Mouse (Mus musculus) ES-Bruce4 (cell line): ENCODE data around the gene Catsperz. TPM values are rescaled to one million over a fixed set of nuclear protein-coding genes. Genes with fewer than 3 reads are reported as not detected.
"Not testable (repeated sequence)": the region's sequence is repeated elsewhere in the genome, so short reads cannot be mapped to it uniquely, and the experiment has no call there.

Source experiments
- H3K27ac ChIP-seq: 2 replicates; pipeline ENCODE4 v1.5.1; 2012; ENCODE audit warnings: low read length, inconsistent platforms; ENCODE audit not compliant: insufficient read depth
- H3K27me3 ChIP-seq: 2 replicates; pipeline ENCODE4 v1.6.1; 2012; ENCODE audit warnings: mild to moderate bottlenecking, low read length, inconsistent platforms; ENCODE audit not compliant: control insufficient read depth, poor library complexity, insufficient read depth, severe bottlenecking
- H3K36me3 ChIP-seq: 2 replicates; pipeline ENCODE4 v1.6.1; 2012; ENCODE audit warnings: inconsistent platforms, mild to moderate bottlenecking, low read length, moderate library complexity; ENCODE audit not compliant: control insufficient read depth, poor library complexity, insufficient read depth, severe bottlenecking
- H3K4me1 ChIP-seq: one replicate; pipeline ENCODE4 v1.8.1; 2011; ENCODE audit warnings: low read length; ENCODE audit not compliant: control insufficient read depth, insufficient read depth
- H3K4me3 ChIP-seq: 2 replicates; pipeline ENCODE4 v1.5.1; 2011; ENCODE audit warnings: low read depth, mild to moderate bottlenecking, low read length
- H3K9ac ChIP-seq: 2 replicates; pipeline ENCODE4 v1.6.1; 2012; ENCODE audit warnings: low read depth, mild to moderate bottlenecking, inconsistent platforms; ENCODE audit not compliant: poor library complexity, severe bottlenecking
- H3K9me3 ChIP-seq: replicated peaks from 2 replicates; pipeline ENCODE4 v1.6.1; 2012; ENCODE audit warnings: mild to moderate bottlenecking, low read length, inconsistent platforms; ENCODE audit not compliant: control insufficient read depth, poor library complexity, insufficient read depth, severe bottlenecking
- CTCF ChIP-seq: IDR thresholded peaks from one replicate; pipeline ENCODE4 v1.8.1; 2011; ENCODE audit warnings: low read depth, low read length
- EP300 ChIP-seq: IDR thresholded peaks from 2 replicates; pipeline ENCODE4 v1.6.1; 2011; ENCODE audit warnings: low read depth, low read length; ENCODE audit not compliant: insufficient read depth
- POLR2A ChIP-seq: IDR thresholded peaks from one replicate; pipeline ENCODE4 v1.8.1; 2011; ENCODE audit warnings: low read length; ENCODE audit not compliant: insufficient read depth
- polyA plus RNA-seq: library from polyadenylated mRNA; stranded (reverse); fragments of >200 nt; gene quantifications from 2 replicates; pipeline ENCODE4 v1.2.4, GENCODE M21; 2011; ENCODE audit warnings: low read depth; ENCODE audit not compliant: missing spikeins, insufficient read depth, insufficient read length

Gene Catsperz
- polyA plus RNA-seq, 1 experiment = 1.8 TPM

DNA sequence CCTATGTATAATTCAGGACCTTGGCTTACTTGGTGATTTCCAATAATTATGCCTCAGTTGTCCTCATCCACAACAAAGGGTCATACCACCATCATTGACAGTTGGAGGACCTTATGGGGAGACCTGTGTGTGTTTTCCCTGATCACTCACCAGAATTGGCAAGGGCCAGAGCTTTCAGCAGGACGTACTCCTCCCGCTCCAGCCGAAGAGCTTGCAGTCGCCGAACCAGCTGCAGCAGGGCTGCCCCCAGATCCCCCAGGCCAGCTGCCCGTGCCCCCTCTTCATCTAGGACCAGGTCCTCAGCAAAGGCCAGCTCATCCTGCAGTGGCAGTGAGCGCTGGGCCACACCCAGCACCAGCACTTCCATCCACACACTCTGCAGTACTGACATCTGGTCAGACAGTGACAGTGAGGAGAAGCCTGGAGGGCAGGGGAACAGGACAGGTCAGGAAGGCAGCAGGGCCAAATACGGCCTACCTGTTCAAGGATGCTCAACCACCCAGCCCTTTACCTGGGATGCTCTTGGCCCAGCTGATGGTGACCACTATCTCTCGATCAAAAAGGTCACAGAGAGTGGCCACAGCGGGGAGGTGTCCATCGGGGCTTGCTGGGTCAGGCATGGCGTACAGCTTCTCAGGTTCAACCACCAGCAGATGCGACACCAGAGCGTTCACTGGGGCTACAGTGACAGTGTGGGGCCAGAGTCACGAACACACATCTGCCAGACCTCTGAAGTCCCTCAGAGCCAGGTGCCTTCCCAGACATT, 12.8 kb downstream of the Catsperz start:
- TF ChIP-seq EP300 (no peak), CTCF (no peak), POLR2A (no peak)
- H3K27me3 ChIP-seq = no peaks in the 10 kb centered on the region
- no peak overlapping the region for H3K4me3 ChIP-seq
- H3K9ac ChIP-seq = no peak overlapping the region
- H3K27ac ChIP-seq = no peak overlapping the region
- 0 out of 2 replicates have a peak, but pooled peaks cover 8% of the 10 kb centered on the region for H3K36me3 ChIP-seq
- H3K9me3 ChIP-seq = no peaks in the 10 kb centered on the region
- H3K4me1 ChIP-seq = no peaks in the 10 kb centered on the region

DNA sequence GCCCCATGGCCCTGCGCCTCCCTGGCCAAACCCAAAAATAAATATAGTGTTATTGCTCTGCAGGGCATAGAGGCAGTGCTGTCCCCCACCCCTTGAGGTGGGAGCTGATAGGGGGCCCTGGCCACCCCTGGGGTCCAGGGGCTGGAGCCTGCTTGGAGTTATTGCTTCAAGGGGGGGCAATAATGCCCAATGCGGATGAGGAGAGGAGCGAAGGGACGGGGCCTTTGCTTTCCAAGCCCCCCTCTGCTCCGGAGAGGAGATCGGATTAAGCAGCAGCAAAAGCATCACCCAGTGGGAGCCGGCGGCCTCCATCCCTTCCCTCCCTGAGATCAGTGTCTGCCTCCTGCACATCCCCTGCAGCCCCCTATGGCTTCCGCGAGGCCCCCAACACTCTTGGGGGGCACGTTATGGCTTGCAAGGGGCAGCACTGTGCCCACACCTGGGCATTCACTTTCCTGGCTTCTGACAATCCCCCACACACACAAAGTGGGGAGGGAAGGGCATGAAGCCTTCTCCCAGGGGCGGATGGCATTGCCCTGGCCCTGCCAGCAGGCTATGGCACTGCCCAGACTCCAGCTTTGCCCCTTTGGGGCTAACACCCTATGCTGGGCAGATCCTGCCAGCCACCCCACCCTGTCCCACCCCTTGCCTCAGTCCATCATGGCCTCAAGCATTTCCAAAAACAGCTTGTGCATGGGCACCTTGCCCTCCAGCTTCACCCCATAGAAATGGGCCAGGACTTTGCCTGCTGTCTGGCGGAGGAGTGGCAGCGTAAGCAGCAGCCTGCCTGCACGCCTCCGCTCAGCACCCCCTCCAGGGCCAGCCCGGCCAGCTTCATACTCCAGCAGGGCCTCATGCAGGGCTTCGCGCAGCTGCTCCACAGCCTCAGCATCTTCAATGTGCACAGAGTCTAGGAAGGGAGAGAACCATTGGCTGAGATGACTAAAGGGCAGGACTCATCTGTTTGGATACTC, 13.8 kb downstream of the Catsperz start:
- TF ChIP-seq CTCF (no peak), POLR2A (no peak), EP300 (no peak)
- H3K4me1 ChIP-seq = no peaks in the 10 kb centered on the region
- peaks cover 13% of the 10 kb centered on the region; the same call in 1 of the 2 replicates for H3K36me3 ChIP-seq
- H3K4me3 ChIP-seq = no peak overlapping the region
- H3K27me3 ChIP-seq = no peaks in the 10 kb centered on the region
- H3K9ac ChIP-seq = 0 out of 2 replicates have a peak overlapping the region, but pooled peaks have one; percentile 28
- no peaks in the 10 kb centered on the region for H3K9me3 ChIP-seq
- H3K27ac ChIP-seq = no peak overlapping the region

DNA sequence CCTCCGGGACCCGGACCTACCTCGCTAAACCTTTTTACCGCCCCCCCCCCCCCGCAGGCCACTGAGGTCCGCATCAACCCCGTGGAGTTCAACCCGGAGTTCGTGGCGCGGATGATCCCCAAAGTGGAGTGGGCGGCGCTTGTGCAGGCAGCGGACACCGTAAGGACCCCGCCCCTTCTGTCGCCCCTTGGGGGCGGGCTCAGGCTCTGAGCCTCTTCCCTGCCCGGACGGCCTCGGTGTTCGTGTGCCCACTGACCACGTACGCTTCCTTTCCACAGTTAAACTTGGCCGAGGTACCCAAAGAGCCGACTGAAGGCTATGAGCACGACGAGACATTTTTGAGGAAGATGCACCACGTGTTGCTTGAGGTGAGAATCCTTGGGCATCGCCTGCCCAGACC, 14.9 kb downstream of the Catsperz start:
- H3K27me3 ChIP-seq = not testable (repeated sequence)
- peak overlapping the region; percentile 78 for H3K4me3 ChIP-seq
- H3K36me3 ChIP-seq = peaks cover 15% of the 10 kb centered on the region; the same call in 1 of the 2 replicates

DNA sequence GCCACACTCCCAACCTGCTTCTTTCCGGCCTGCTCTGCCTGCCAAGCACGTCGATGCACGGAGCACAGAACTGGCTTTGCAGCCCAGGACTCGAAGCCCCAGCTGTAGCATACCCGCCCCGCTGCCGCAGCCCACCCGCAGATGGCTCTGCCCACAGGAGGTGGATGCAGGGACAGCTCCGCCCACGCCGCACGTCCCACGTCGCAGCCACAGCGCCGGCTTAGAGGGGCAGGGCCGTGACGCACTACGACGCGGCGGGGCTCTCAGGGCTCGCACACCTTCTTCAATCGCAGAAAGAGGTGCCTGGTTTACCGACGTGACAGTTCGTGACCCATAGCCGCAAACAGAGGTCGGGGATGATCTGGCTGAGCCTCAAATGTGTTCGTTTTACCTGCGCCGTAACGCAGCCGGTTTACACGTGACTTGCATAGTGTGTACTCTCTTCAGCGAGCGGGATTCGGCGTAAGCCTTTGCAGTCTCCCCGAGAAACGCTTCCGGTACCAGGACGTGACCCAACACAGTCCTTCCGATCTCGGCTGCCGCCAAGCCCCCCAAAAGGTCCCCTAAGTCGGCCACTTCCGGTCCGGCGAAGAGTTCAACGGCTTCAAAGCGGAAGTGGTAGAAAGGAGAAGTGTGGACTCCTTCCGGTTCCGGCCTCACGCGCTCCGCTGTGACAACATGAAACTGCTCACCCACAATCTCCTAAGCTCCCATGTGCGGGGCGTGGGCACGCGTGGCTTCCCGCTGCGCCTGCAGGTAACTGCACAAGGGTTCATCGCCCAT, 15.5 kb downstream of the Catsperz start, which contains the start of the genes Trmt112 and Prdx5:
Gene Trmt112 (plus strand): TSS at position 192 of the 783 bp plus-strand sequence.
Gene Prdx5 (minus strand): TSS at position 600 of the 783 bp plus-strand sequence.
- TF ChIP-seq CTCF (no peak), POLR2A (peak; percentile 51)
- Histone ChIP-seq H3K9me3 (no peaks in the 10 kb centered on the region), H3K36me3 (peaks cover 15% of the 10 kb centered on the region; the same call in 1 of the 2 replicates), H3K4me3 (peak within 1 kb of the TSS; percentile 78), H3K4me1 (no peaks in the 10 kb centered on the region), H3K27ac (peak within 1 kb of the TSS; percentile 74), H3K9ac (peak within 1 kb of the TSS; percentile 28), H3K27me3 (no peaks in the 10 kb centered on the region)

More for the DNA sequence above, 14.9 kb downstream of the Catsperz start:
- H3K9ac ChIP-seq = peak overlapping the region; percentile 26
- not testable (repeated sequence) for H3K27ac ChIP-seq, H3K4me1 ChIP-seq, H3K9me3 ChIP-seq

DNA sequence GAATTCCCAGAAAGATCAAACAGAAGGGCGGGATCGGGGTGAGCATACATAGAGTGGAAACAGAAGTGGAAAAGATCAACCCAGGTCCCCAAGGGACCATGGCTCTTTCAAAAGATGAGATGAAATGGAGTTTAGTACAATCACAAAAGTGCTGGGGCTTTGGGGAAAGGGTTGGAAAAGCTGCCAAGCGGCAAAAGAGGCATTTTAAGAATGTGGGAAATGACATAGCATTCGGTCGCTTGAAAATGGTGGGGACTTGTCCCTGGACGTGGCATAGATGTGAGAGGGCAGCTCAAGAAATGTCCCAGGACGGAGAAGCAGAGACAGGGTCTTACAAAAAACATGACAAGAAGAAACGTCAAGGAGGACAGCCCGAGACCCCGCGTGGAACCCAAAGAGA, 16.2 kb downstream of the Catsperz start:
- Histone ChIP-seq H3K36me3 (peaks cover 15% of the 10 kb centered on the region; the same call in 1 of the 2 replicates), H3K9ac (peak overlapping the region; percentile 26), H3K27ac (peak overlapping the region; percentile 74; the same call in 1 of the 2 replicates), H3K9me3 (no peaks in the 10 kb centered on the region), H3K27me3 (no peaks in the 10 kb centered on the region), H3K4me3 (peak overlapping the region; percentile 78), H3K4me1 (no peaks in the 10 kb centered on the region)
- no peak for TF ChIP-seq POLR2A
